Mouse (Mus musculus) neural tube, embryonic 12.5 days (tissue): ENCODE results near the gene Bcas3. TPM values are rescaled to one million over a fixed set of nuclear protein-coding genes. Genes with fewer than 3 reads are reported as not detected.

Experiments used
- ATAC-seq: fragments of 200-750 bp; cut with Nextera tagmentation; 2 replicates; pipeline ENCODE4 v1.8.0; 2017; ENCODE audit warnings: low read depth, mild to moderate bottlenecking, moderate TSS enrichment, moderate library complexity; ENCODE audit not compliant: low FRiP score
- H3K27ac ChIP-seq: fragments of 300-500 bp; sonication (generic); 2 replicates; pipeline ENCODE4 v1.5.1; 2016
- H3K27me3 ChIP-seq: fragments of 300-500 bp; sonication (generic); replicated peaks from 2 replicates; pipeline ENCODE4 v1.6.1; 2016; ENCODE audit warnings: mild to moderate bottlenecking
- H3K36me3 ChIP-seq: fragments of 300-500 bp; sonication (generic); 2 replicates; pipeline ENCODE4 v1.6.1; 2016; ENCODE audit warnings: mild to moderate bottlenecking
- H3K4me1 ChIP-seq: fragments of 300-500 bp; sonication (generic); 2 replicates; pipeline ENCODE4 v1.6.1; 2016
- H3K4me2 ChIP-seq: fragments of 300-500 bp; sonication (generic); replicated peaks from 2 replicates; pipeline ENCODE4 v1.6.1; 2016; ENCODE audit warnings: mild to moderate bottlenecking
- H3K4me3 ChIP-seq: fragments of 300-500 bp; sonication (generic); 2 replicates; pipeline ENCODE4 v1.5.1; 2016
- H3K9ac ChIP-seq: fragments of 300-500 bp; sonication (generic); 2 replicates; pipeline ENCODE4 v1.6.1; 2016; ENCODE audit warnings: mild to moderate bottlenecking
- H3K9me3 ChIP-seq: fragments of 300-500 bp; sonication (generic); 2 replicates; pipeline ENCODE4 v1.6.1; 2016; ENCODE audit warnings: mild to moderate bottlenecking
- WGBS: fragments of 180-500 bp; shearing (Covaris S2); methylation state at CpG from one replicate; pipeline ENCODE4 v1.1.7; 2016; 5-methylcytosine and 5-hydroxymethylcytosine counted together
- polyA plus RNA-seq: library from polyadenylated mRNA; unstranded; fragments of >200 nt; fragmentation: Nextera tagmentation; extraction: Ambion mirVana; gene quantifications from 2 replicates; pipeline ENCODE4 v1.2.1, GENCODE M21; 2016

Gene Bcas3
- polyA plus RNA-seq, 1 experiment from 2014 or later: 38.2 TPM

GRCm38 (mm10) chr11:85447375-85447774, 94.4 kb downstream of the Bcas3 start:
- no peaks in the 10 kb centered on the region for H3K9me3 ChIP-seq
- no peaks in the 10 kb centered on the region for H3K27me3 ChIP-seq
- no peak overlapping the region for H3K4me2 ChIP-seq
- no peak overlapping the region for H3K9ac ChIP-seq
- H3K4me1 ChIP-seq: no peaks in the 10 kb centered on the region
- no peak overlapping the region for H3K4me3 ChIP-seq
- ATAC-seq: no peak
- H3K36me3 ChIP-seq: no peaks in the 10 kb centered on the region
- H3K27ac ChIP-seq: no peak overlapping the region
- WGBS: 97% methylated on average over 5 of the region's 5 CpGs

GRCm38 (mm10) chr11:85453598-85454304, 100.8 kb downstream of the Bcas3 start:
- Histone ChIP-seq H3K4me3 (no peak overlapping the region), H3K9ac (no peak overlapping the region), H3K4me1 (no peaks in the 10 kb centered on the region), H3K36me3 (no peaks in the 10 kb centered on the region), H3K27me3 (no peaks in the 10 kb centered on the region), H3K27ac (no peak overlapping the region), H3K4me2 (no peak overlapping the region), H3K9me3 (no peaks in the 10 kb centered on the region)
- ATAC-seq: no peak
- 80% methylated on average over 8 of the region's 8 CpGs for WGBS

GRCm38 (mm10) chr11:85454305-85454682, 101.3 kb downstream of the Bcas3 start:
- H3K27ac ChIP-seq: no peak overlapping the region
- H3K4me3 ChIP-seq: no peak overlapping the region
- 88% methylated on average over 5 of the region's 5 CpGs for WGBS
- H3K9ac ChIP-seq: no peak overlapping the region
- H3K27me3 ChIP-seq: no peaks in the 10 kb centered on the region
- H3K36me3 ChIP-seq: no peaks in the 10 kb centered on the region
- H3K9me3 ChIP-seq: no peaks in the 10 kb centered on the region
- ATAC-seq: no peak
- H3K4me1 ChIP-seq: no peaks in the 10 kb centered on the region
- H3K4me2 ChIP-seq: no peak overlapping the region

GRCm38 (mm10) chr11:85461536-85461935, 108.6 kb downstream of the Bcas3 start:
- Histone ChIP-seq H3K27me3 (no peaks in the 10 kb centered on the region), H3K9ac (no peak overlapping the region), H3K4me2 (no peak overlapping the region), H3K4me1 (no peaks in the 10 kb centered on the region), H3K9me3 (no peaks in the 10 kb centered on the region), H3K36me3 (no peaks in the 10 kb centered on the region), H3K4me3 (no peak overlapping the region), H3K27ac (no peak overlapping the region)
- ATAC-seq: no peak
- 78% methylated on average over 7 of the region's 7 CpGs for WGBS

- no peak for ATAC-seq
- Histone ChIP-seq H3K4me1 (peaks cover 4% of the 10 kb centered on the region; the same call in 1 of the 2 replicates), H3K27ac (no peak overlapping the region), H3K4me2 (no peak overlapping the region), H3K9me3 (no peaks in the 10 kb centered on the region), H3K9ac (no peak overlapping the region), H3K27me3 (no peaks in the 10 kb centered on the region), H3K4me3 (no peak overlapping the region), H3K36me3 (no peaks in the 10 kb centered on the region)
- WGBS: 83% methylated on average over 1 of the region's 1 CpGs
Observed at GRCm38 (mm10) chr11:85469526-85469925, 116.6 kb downstream of the Bcas3 start.

- no peak overlapping the region for H3K4me2 ChIP-seq
- no peaks in the 10 kb centered on the region for H3K36me3 ChIP-seq
- no peak overlapping the region for H3K4me3 ChIP-seq
- no peak overlapping the region for H3K27ac ChIP-seq
- no peak for ATAC-seq
- WGBS: 43% methylated on average over 4 of the region's 4 CpGs
- H3K27me3 ChIP-seq: no peaks in the 10 kb centered on the region
- no peaks in the 10 kb centered on the region for H3K9me3 ChIP-seq
- H3K9ac ChIP-seq: no peak overlapping the region
- peaks cover 4% of the 10 kb centered on the region; the same call in 1 of the 2 replicates for H3K4me1 ChIP-seq
Observed at GRCm38 (mm10) chr11:85470508-85470907, 117.5 kb downstream of the Bcas3 start.

GRCm38 (mm10) chr11:85474326-85474725, 121.4 kb downstream of the Bcas3 start:
- WGBS: 38% methylated on average over 12 of the region's 12 CpGs
- H3K9me3 ChIP-seq: no peaks in the 10 kb centered on the region
- H3K4me3 ChIP-seq: no peak overlapping the region
- H3K9ac ChIP-seq: no peak overlapping the region
- H3K27me3 ChIP-seq: no peaks in the 10 kb centered on the region
- no peaks in the 10 kb centered on the region for H3K36me3 ChIP-seq
- H3K27ac ChIP-seq: no peak overlapping the region
- H3K4me1 ChIP-seq: peaks cover 4% of the 10 kb centered on the region; the same call in 1 of the 2 replicates
- ATAC-seq: no peak
- no peak overlapping the region for H3K4me2 ChIP-seq

- ATAC-seq: no peak
- H3K36me3 ChIP-seq: no peaks in the 10 kb centered on the region
- no peaks in the 10 kb centered on the region for H3K4me1 ChIP-seq
- H3K4me2 ChIP-seq: no peak overlapping the region
- WGBS: 73% methylated on average over 6 of the region's 6 CpGs
- no peaks in the 10 kb centered on the region for H3K9me3 ChIP-seq
- no peaks in the 10 kb centered on the region for H3K27me3 ChIP-seq
- no peak overlapping the region for H3K4me3 ChIP-seq
- H3K27ac ChIP-seq: no peak overlapping the region
- no peak overlapping the region for H3K9ac ChIP-seq
Observed at GRCm38 (mm10) chr11:85482737-85483467, 129.9 kb downstream of the Bcas3 start.

- no peak overlapping the region for H3K9ac ChIP-seq
- H3K36me3 ChIP-seq: no peaks in the 10 kb centered on the region
- WGBS: 89% methylated on average over 6 of the region's 6 CpGs
- no peak overlapping the region for H3K4me3 ChIP-seq
- no peak overlapping the region for H3K4me2 ChIP-seq
- no peaks in the 10 kb centered on the region for H3K4me1 ChIP-seq
- no peak overlapping the region for H3K27ac ChIP-seq
- no peaks in the 10 kb centered on the region for H3K27me3 ChIP-seq
- no peak for ATAC-seq
- no peaks in the 10 kb centered on the region for H3K9me3 ChIP-seq
Observed at GRCm38 (mm10) chr11:85485197-85485940, 132.4 kb downstream of the Bcas3 start.

- Histone ChIP-seq H3K9ac (no peak overlapping the region), H3K36me3 (no peaks in the 10 kb centered on the region), H3K9me3 (no peaks in the 10 kb centered on the region), H3K27me3 (no peaks in the 10 kb centered on the region), H3K4me1 (peaks cover 3% of the 10 kb centered on the region; the same call in 1 of the 2 replicates), H3K4me3 (no peak overlapping the region), H3K4me2 (no peak overlapping the region), H3K27ac (no peak overlapping the region)
- no peak for ATAC-seq
- WGBS: 60% methylated on average over 7 of the region's 7 CpGs
Observed at GRCm38 (mm10) chr11:85487501-85487900, 134.5 kb downstream of the Bcas3 start.

GRCm38 (mm10) chr11:85492231-85492630, 139.3 kb downstream of the Bcas3 start:
- Histone ChIP-seq H3K27ac (no peak overlapping the region), H3K4me1 (peaks cover 3% of the 10 kb centered on the region; the same call in 1 of the 2 replicates), H3K9ac (no peak overlapping the region), H3K27me3 (no peaks in the 10 kb centered on the region), H3K4me2 (no peak overlapping the region), H3K9me3 (no peaks in the 10 kb centered on the region), H3K36me3 (no peaks in the 10 kb centered on the region), H3K4me3 (no peak overlapping the region)
- no peak for ATAC-seq
- 22% methylated on average over 12 of the region's 12 CpGs for WGBS

GRCm38 (mm10) chr11:85492666-85493065, 139.7 kb downstream of the Bcas3 start:
- Histone ChIP-seq H3K4me1 (peaks cover 3% of the 10 kb centered on the region; the same call in 1 of the 2 replicates), H3K9me3 (no peaks in the 10 kb centered on the region), H3K27ac (no peak overlapping the region), H3K4me2 (no peak overlapping the region), H3K36me3 (no peaks in the 10 kb centered on the region), H3K9ac (no peak overlapping the region), H3K27me3 (no peaks in the 10 kb centered on the region), H3K4me3 (no peak overlapping the region)
- WGBS: 79% methylated on average over 3 of the region's 3 CpGs
- ATAC-seq: no peak
